Mouse (Mus musculus) thymus, adult 2 months (tissue): ENCODE measurements around the gene Gse1. TPM values are rescaled to one million over a fixed set of nuclear protein-coding genes. Genes with fewer than 3 reads are reported as not detected.

Source experiments
- DNase-seq: peaks from one replicate; pipeline ENCODE4 v3.0.0; 2021
- H3K27ac ChIP-seq: fragments of 200-500 bp; 2 replicates; pipeline ENCODE4 v1.5.1; 2012; ENCODE audit warnings: low read length, control low read depth; ENCODE audit not compliant: control insufficient read depth, insufficient read depth
- H3K27me3 ChIP-seq: fragments of 200-500 bp; 2 replicates; pipeline ENCODE4 v1.6.1; 2012; ENCODE audit warnings: mild to moderate bottlenecking, low read length, moderate library complexity, mixed read lengths; ENCODE audit not compliant: control insufficient read depth, insufficient read depth
- H3K36me3 ChIP-seq: fragments of 200-500 bp; 2 replicates; pipeline ENCODE4 v1.6.1; 2012; ENCODE audit warnings: mild to moderate bottlenecking, low read length, moderate library complexity; ENCODE audit not compliant: control insufficient read depth, insufficient read depth
- H3K4me1 ChIP-seq: fragments of 200-500 bp; replicated peaks from 2 replicates; pipeline ENCODE4 v1.6.1; 2012; ENCODE audit warnings: low read length; ENCODE audit not compliant: control insufficient read depth, insufficient read depth
- H3K4me3 ChIP-seq: fragments of 200-500 bp; 2 replicates; pipeline ENCODE4 v1.5.1; 2012; ENCODE audit warnings: mild to moderate bottlenecking, low read length, control low read depth, moderate library complexity; ENCODE audit not compliant: control insufficient read depth, insufficient read depth
- CTCF ChIP-seq: fragments of 200-500 bp; IDR thresholded peaks from 2 replicates; pipeline ENCODE4 v1.5.1; 2012; ENCODE audit warnings: mild to moderate bottlenecking, control low read depth, low read length, moderate library complexity, borderline replicate concordance; ENCODE audit not compliant: control insufficient read depth, poor library complexity, insufficient read depth; ENCODE audit errors: extremely low read depth
- POLR2A ChIP-seq: fragments of 200-500 bp; IDR thresholded peaks from 2 replicates; pipeline ENCODE4 v1.6.1; 2012; ENCODE audit warnings: mild to moderate bottlenecking, low read length, control low read depth, moderate library complexity; ENCODE audit not compliant: control insufficient read depth, poor library complexity, insufficient read depth; ENCODE audit errors: extremely low read depth
- WGBS: fragments of 180-500 bp; shearing (Covaris S2); methylation state at CpG from one replicate; pipeline ENCODE4 v1.1.7; 2018; 5-methylcytosine and 5-hydroxymethylcytosine counted together
- polyA plus RNA-seq: library from polyadenylated mRNA; depleted of rRNA; stranded (reverse); fragments of >200 nt; gene quantifications from 2 replicates; pipeline ENCODE4 v1.2.3, GENCODE M21; 2012

Gse1 gene
- polyA plus RNA-seq, 1 experiment, result 202 TPM

- TF ChIP-seq POLR2A, result no peak
- peak; percentile 75; the same call in 1 of the 2 replicates for TF ChIP-seq CTCF
- WGBS, result 92% methylated on average over 5 of the region's 5 CpGs
- DNase-seq, result no peak
- H3K4me1 ChIP-seq, result no peaks in the 10 kb centered on the region
- H3K36me3 ChIP-seq, result no peaks in the 10 kb centered on the region
- H3K4me3 ChIP-seq, result no peak overlapping the region
- no peaks in the 10 kb centered on the region for H3K27me3 ChIP-seq
- no peak overlapping the region for H3K27ac ChIP-seq
Observed at GRCm38 (mm10) chr8:120594571-120594970, 366.3 kb downstream of the Gse1 start.

GRCm38 (mm10) chr8:120595963-120596362 lies 367.7 kb downstream of the Gse1 start:
- no peaks in the 10 kb centered on the region for H3K27me3 ChIP-seq
- H3K36me3 ChIP-seq, result no peaks in the 10 kb centered on the region
- WGBS, result 15% methylated on average over 5 of the region's 5 CpGs
- H3K27ac ChIP-seq, result no peak overlapping the region
- H3K4me1 ChIP-seq, result no peaks in the 10 kb centered on the region
- H3K4me3 ChIP-seq, result no peak overlapping the region
- DNase-seq, result peak; percentile 64
- TF ChIP-seq POLR2A, result no peak
- TF ChIP-seq CTCF, result peak; percentile 50; the same call in 1 of the 2 replicates

GRCm38 (mm10) chr8:120598579-120598978 lies 370.3 kb downstream of the Gse1 start:
- Histone ChIP-seq H3K36me3 (no peaks in the 10 kb centered on the region), H3K4me3 (no peak overlapping the region), H3K4me1 (no peaks in the 10 kb centered on the region), H3K27me3 (no peaks in the 10 kb centered on the region), H3K27ac (no peak overlapping the region)
- TF ChIP-seq CTCF (no peak), POLR2A (no peak)
- WGBS, result 93% methylated on average over 24 of the region's 24 CpGs
- no peak for DNase-seq

GRCm38 (mm10) chr8:120599504-120599903 lies 371.2 kb downstream of the Gse1 start:
- no peak overlapping the region for H3K27ac ChIP-seq
- no peak for TF ChIP-seq POLR2A
- peak; percentile 67; the same call in 1 of the 2 replicates for TF ChIP-seq CTCF
- 32% methylated on average over 7 of the region's 7 CpGs for WGBS
- no peaks in the 10 kb centered on the region for H3K36me3 ChIP-seq
- H3K27me3 ChIP-seq, result no peaks in the 10 kb centered on the region
- H3K4me1 ChIP-seq, result no peaks in the 10 kb centered on the region
- no peak overlapping the region for H3K4me3 ChIP-seq
- DNase-seq, result peak; percentile 82

GRCm38 (mm10) chr8:120602672-120603071 lies 374.4 kb downstream of the Gse1 start:
- TF ChIP-seq CTCF, result no peak
- TF ChIP-seq POLR2A, result no peak
- Histone ChIP-seq H3K4me1 (0 out of 2 replicates have a peak, but pooled peaks cover 2% of the 10 kb centered on the region), H3K4me3 (no peak overlapping the region), H3K36me3 (no peaks in the 10 kb centered on the region), H3K27me3 (no peaks in the 10 kb centered on the region), H3K27ac (no peak overlapping the region)
- DNase-seq, result no peak
- WGBS, result 97% methylated on average over 6 of the region's 6 CpGs

GRCm38 (mm10) chr8:120607460-120607859 lies 379.2 kb downstream of the Gse1 start:
- H3K27ac ChIP-seq, result no peak overlapping the region
- H3K4me1 ChIP-seq, result 0 out of 2 replicates have a peak, but pooled peaks cover 2% of the 10 kb centered on the region
- no peak overlapping the region for H3K4me3 ChIP-seq
- no peak for TF ChIP-seq CTCF
- no peak for TF ChIP-seq POLR2A
- no peaks in the 10 kb centered on the region for H3K36me3 ChIP-seq
- WGBS, result 87% methylated on average over 9 of the region's 9 CpGs
- no peak for DNase-seq
- no peaks in the 10 kb centered on the region for H3K27me3 ChIP-seq

- TF ChIP-seq CTCF (no peak), POLR2A (no peak)
- WGBS, result 14% methylated on average over 7 of the region's 7 CpGs
- DNase-seq, result peak; percentile 80
- Histone ChIP-seq H3K27me3 (no peaks in the 10 kb centered on the region), H3K27ac (no peak overlapping the region), H3K4me3 (no peak overlapping the region), H3K4me1 (0 out of 2 replicates have a peak, but pooled peaks cover 2% of the 10 kb centered on the region), H3K36me3 (no peaks in the 10 kb centered on the region)
Observed at GRCm38 (mm10) chr8:120607885-120608284, 379.6 kb downstream of the Gse1 start.

- 92% methylated on average over 6 of the region's 6 CpGs for WGBS
- no peak overlapping the region for H3K4me3 ChIP-seq
- no peaks in the 10 kb centered on the region for H3K27me3 ChIP-seq
- DNase-seq, result no peak
- H3K36me3 ChIP-seq, result no peaks in the 10 kb centered on the region
- H3K4me1 ChIP-seq, result 0 out of 2 replicates have a peak, but pooled peaks cover 2% of the 10 kb centered on the region
- H3K27ac ChIP-seq, result no peak overlapping the region
- TF ChIP-seq CTCF, result no peak
- no peak for TF ChIP-seq POLR2A
Observed at GRCm38 (mm10) chr8:120610824-120611223, 382.6 kb downstream of the Gse1 start.
